ENCODE assay signal across 8 mouse cellular contexts in genomic region chr16:29198461-29198860, GRCm38 (mm10). TPM values are rescaled to one million over a fixed set of nuclear protein-coding genes. Genes with fewer than 3 reads are reported as not detected.
DNase-seq lines count a peak whose midpoint lies in the region; ATAC-seq lines count a peak whose summit lies in the region.

No protein-coding gene starts in this region.

- no peak overlapping the region for H3K9ac ChIP-seq in forebrain, embryonic 15.5 days (replicated peaks)

- H3K27me3 ChIP-seq in forebrain, embryonic 15.5 days, result no peaks in the 10 kb centered on the region
- no peaks in the 10 kb centered on the region; the same call in 1 of the 2 replicates for H3K27me3 ChIP-seq in forebrain, embryonic 10.5 days (ENCODE audit: poor library complexity, severe bottlenecking)

- H3K36me3 ChIP-seq in forebrain, embryonic 15.5 days, result no peaks in the 10 kb centered on the region
- no peaks in the 10 kb centered on the region for H3K36me3 ChIP-seq in forebrain, embryonic 10.5 days (replicated peaks)

- no peaks in the 10 kb centered on the region for H3K9me3 ChIP-seq in forebrain, embryonic 15.5 days
- no peaks in the 10 kb centered on the region for H3K9me3 ChIP-seq in forebrain, embryonic 10.5 days

- WGBS in forebrain, embryonic 15.5 days, result 14% methylated on average over 5 of the region's 5 CpGs
- WGBS in forebrain, embryonic 10.5 days, result 16% methylated on average over 5 of the region's 5 CpGs

- ATAC-seq in forebrain, embryonic 15.5 days (replicated peaks), result peak; percentile 71

- DNase-seq in forebrain, embryonic 10.5 days (ENCODE audit: extremely low spot score, low spot score), result no peak
- DNase-seq in retina, embryonic 14.5 days (ENCODE audit: low spot score), result peak; percentile 37
- no peak for DNase-seq in retina, postnatal 1 day
- DNase-seq in left cerebral cortex, postnatal 25 days (ENCODE audit: low spot score in 2 of 2), result peak; percentile 27 to 86
- no peak for DNase-seq in ovary, postnatal 10 days (ENCODE audit: low spot score)
- DNase-seq in cerebellum, adult 9-10 months, result no peak
- DNase-seq in adrenal gland, adult 2 months, result no peak

- H3K4me3 ChIP-seq in forebrain, embryonic 15.5 days, result no peak overlapping the region
- no peak overlapping the region for H3K4me3 ChIP-seq in forebrain, embryonic 10.5 days

- no peak overlapping the region for H3K4me2 ChIP-seq in forebrain, embryonic 15.5 days (replicated peaks)

- intact Hi-C loops in left cerebral cortex, postnatal 25 days (cut with DNase I), result no loop called here

- peak overlapping the region; percentile 65 for H3K27ac ChIP-seq in forebrain, embryonic 15.5 days (replicated peaks)
- H3K27ac ChIP-seq in forebrain, embryonic 10.5 days, result no peak overlapping the region

- H3K4me1 ChIP-seq in forebrain, embryonic 15.5 days, result peaks cover 12% of the 10 kb centered on the region; the same call in 1 of the 2 replicates
- peaks cover 13% of the 10 kb centered on the region for H3K4me1 ChIP-seq in forebrain, embryonic 10.5 days

RNA-seq across cellular contexts. Expression of gene Hrasls, which starts 11.0 kb away (rescaled TPM):
- polyA plus RNA-seq in forebrain, embryonic 15.5 days (2015; fragmentation: Nextera tagmentation; extraction: Ambion mirVana), result 3.0 and 4.8 TPM in 2 replicates
- polyA plus RNA-seq in forebrain, embryonic 10.5 days (2016; fragmentation: Nextera tagmentation; extraction: Ambion mirVana), result 1.4 and 1.6 TPM in 2 replicates
- 10 to 100 TPM; 27.4 to 27.5 TPM for total RNA-seq in left cerebral cortex, postnatal 25 days (2021)
- 1 to 10 TPM; 1.7 to 7.1 TPM for total RNA-seq in adrenal gland, adult 2 months (2021)
- polyA plus RNA-seq in adrenal gland, adult 2 months (2012; rRNA removed), result 2.5 and 3.1 TPM in 2 replicates

Comparison
In these comparisons a context has a peak if more than half of its experiments do, and no peak if none do; other contexts are left out.
1. DNase-seq: peak in retina, embryonic 14.5 days (single experiment) and left cerebral cortex, postnatal 25 days (2 of 2); none in forebrain, embryonic 10.5 days (single experiment), retina, postnatal 1 day (single experiment), ovary, postnatal 10 days (single experiment), cerebellum, adult 9-10 months (single experiment) and adrenal gland, adult 2 months (single experiment).